Mouse (Mus musculus): ENCODE data around the gene Klc1.

GRCm38 (mm10) chr12:111753347-111753746 is 5.3 kb upstream of the Klc1 start:
- no peak for TF ChIP-seq FLI1 (IDR thresholded peaks at IDR 0.05; ENCODE audit: low read length)
- TF ChIP-seq GATA1 (IDR thresholded peaks at IDR 0.05; ENCODE audit: borderline replicate concordance, low read length): no peak
